Mouse (Mus musculus) left cerebral cortex, adult 8-10 months (tissue): ENCODE data around the gene Pdcd2. TPM values are rescaled to one million over a fixed set of nuclear protein-coding genes. Genes with fewer than 3 reads are reported as not detected.
"Not testable (repeated sequence)": the region's sequence is repeated elsewhere in the genome, so short reads cannot be mapped to it uniquely, and the experiment has no call there.

Experiments
- DNase-seq, 2 experiments: peaks; one replicate each; pipeline ENCODE4 v3.0.0; 2022; ENCODE audit warnings: low spot score in 2 of 2
- total RNA-seq, 4 experiments: library from RNA; stranded (reverse); gene quantifications; 2 replicates each; pipeline ENCODE4 v1.2.4; 2022

The Pdcd2 gene
- total RNA-seq, result 10 to 100 TPM; 14.9 to 28.9 (median 23.8) TPM

DNA sequence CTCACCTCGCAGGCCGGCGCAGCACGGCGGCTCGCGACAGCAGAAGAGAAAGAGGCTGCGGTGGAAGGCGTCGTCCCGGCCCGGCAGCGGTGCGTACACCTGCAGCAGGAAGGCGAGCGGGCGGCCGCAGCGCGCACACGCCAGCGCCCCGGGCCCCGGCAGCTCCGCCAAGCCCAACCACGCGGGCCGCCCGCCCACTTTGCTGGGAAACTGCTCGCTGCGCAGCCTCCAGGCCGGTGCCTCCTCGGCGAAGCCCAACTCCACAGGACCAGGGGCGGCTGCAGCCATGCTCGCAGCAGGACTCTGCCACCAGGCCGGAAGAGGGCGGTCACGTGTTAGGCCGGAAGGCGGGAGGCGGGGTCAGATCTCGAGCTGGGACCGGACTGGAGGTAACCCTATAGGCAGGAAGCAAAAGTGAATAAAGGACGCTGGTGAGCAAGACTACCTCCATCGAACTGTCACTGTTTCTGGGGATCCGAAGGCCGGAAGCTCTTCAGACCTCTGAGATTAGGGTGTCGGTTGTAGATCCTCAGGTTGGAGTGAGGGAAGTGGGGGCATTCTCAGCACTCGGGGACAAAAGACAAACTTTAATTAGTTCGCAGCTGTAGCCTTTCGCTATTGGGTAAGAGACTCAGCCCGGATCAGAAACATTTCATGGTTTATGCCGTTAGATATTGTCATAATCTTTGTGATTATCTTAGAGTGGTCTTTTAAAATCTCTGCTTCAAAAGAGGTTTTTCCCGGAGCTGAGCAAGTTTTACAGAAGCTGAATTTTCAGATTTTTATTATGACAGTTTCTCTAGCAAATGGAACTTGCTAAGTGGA, at the start of gene Pdcd2:
Gene Pdcd2 (minus strand): TSS at position 316 of the 825 bp plus-strand sequence.
- peak; percentile 87 to 90 for DNase-seq

DNA sequence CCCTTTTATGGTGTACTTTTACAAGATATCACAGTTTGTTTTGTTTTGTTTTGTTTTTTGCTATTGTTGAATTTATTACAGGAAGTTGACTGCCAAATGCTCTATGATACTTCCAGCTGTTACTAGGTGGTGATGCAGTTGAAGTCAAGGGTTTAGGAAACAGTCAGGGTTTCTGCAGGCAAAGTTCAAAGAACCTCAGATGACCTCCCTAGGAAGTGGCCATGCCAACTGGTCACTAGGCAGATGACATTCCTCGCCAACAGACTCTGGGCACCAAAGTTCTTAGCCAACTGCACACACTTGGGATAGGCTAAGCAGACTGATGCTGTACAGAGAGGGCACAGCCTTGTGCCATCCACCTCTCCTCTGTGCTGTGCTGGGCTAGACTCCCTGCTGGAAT, 48.0 kb upstream of the Pdcd2 start:
- DNase-seq, result no peak

DNA sequence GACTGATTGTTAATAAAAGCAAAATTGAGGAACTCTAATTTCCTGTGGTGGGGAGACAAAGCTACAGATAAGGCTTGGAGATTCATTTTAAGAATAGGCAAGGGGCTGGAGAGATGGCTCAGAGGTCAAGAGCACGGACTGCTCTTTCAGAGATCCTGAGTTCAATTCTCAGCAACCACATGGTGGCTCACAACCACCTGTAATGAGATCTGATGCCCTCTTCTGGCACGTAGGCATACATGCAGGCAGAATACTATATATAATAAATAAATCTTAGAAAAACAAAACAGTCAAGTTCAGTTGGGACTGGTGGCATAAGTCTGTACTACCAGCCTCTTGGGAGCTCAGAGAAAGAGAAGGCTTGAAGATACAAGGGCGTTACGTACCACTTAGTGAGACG, 39.8 kb upstream of the Pdcd2 start:
- no peak for DNase-seq

DNA sequence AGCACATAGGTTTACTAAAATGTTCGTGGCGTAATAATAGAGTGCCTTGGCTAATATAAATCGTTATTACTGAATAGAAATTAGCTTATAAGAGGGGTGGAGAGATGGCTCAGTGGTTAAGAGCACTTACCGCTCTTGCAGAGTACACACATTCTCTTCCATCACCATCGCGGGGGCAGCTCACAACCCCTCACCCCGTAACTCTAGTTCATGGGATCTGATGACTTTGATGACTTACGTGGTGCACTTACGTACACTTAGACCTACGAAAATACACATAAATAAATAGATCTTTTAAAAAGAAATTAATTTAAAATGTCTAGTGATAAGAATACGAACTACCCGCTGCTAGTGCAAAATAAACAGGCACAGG, 37.8 kb upstream of the Pdcd2 start:
- no peak for DNase-seq

DNA sequence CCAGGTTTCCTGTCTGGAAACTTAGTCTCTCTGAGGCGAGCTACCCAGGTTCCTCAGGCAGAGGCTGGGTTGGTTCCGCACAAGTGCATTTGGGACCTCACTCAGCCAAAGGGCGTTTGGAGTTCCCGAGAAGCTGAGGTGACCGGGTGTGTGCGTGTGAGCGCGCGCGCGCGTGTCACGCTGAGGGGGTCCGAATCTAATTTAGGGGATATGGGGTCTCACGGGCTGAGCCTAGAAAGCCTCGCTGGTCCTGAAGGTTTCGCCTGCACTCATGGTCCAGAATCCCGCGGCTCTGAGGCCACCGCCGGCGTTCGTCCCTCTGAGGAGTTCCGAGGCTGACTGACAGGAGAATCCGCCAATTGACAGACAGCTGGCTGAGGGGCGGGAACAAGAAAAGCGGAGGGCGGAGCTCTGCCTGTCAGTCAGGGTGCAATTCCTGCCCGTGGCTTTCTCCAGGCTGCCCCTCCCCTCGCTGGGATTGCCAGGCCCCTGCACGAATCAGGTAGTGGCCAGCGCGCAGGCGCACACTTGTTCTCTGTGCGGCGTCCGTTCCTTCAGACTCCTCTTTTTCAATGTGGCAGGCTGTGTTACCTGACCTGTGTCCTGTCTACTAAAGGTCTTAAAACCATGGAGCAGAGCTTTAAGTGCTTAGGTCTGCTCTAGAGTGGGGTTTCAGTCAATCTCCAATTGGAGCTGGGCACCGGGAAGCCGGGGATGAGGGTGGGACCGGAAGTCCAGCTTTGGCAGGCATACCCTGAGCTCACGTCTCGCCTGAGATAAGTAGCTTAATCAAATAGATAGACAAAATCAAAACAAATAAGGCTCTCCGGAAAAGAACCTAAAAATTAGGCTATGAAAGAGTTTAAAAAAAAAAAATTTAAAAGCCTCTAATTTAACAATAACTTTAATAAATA, 37.2 kb upstream of the Pdcd2 start, which contains the start of gene Prdm9:
Gene Prdm9 (minus strand): TSS at position 341 of the 914 bp plus-strand sequence.
- peak; percentile 99 to 100 for DNase-seq

DNA sequence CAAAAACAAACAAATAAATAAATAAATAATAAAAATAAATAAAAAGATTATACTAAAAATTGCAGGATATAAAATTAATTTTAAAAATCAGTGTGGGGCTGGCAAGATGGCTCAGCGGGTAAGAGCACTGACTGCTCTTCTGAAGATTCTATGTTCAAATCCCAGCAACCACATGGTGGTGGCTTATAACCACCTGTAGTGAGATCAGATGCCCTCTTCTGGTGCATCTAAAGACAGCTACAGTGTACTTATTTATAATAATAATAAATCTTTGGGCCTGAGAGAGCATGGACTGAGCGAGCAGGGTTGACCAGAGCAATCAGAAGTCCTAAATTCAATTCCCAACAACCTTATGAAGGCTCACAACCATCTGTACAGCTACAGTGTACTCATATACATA, 32.8 kb upstream of the Pdcd2 start:
- DNase-seq, result no peak

DNA sequence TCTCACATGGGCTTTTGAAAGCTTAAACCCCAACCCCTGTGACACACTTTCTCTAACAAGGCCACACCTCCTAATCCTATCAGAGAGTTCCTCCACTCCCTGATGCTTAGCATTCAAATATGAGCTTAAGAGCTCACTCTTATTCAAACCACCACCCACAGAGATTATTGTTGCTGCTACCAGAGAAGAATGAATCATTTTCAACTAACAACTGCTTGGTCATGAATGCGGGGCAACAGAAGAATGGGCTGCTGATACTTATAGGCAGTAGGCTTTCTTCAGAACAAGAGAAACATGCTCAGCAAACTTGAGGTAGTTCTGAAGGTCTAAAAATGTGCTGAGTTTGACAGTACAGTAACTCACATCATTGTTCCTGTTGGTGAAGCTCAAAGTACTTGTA, 22.6 kb upstream of the Pdcd2 start:
- DNase-seq, result no peak

DNA sequence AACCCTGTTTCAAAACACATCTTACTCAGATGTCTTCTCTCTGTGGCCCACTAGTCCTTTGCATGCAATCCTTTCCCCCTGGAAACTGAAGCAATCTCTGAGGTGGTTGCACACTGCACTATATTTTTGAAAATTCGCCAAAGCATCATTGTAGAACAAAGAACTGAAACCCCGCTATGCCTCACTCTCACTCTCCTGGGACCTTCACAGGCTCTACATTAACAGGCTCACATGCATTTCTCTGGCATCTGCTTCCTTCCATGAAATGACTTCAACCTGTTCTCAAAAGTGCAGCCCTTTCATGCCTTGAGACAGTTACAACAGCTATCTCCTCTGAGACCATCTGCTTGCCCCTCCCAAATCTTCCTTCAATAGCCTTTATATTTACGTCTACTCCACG, 19.3 kb upstream of the Pdcd2 start:
- no peak for DNase-seq

DNA sequence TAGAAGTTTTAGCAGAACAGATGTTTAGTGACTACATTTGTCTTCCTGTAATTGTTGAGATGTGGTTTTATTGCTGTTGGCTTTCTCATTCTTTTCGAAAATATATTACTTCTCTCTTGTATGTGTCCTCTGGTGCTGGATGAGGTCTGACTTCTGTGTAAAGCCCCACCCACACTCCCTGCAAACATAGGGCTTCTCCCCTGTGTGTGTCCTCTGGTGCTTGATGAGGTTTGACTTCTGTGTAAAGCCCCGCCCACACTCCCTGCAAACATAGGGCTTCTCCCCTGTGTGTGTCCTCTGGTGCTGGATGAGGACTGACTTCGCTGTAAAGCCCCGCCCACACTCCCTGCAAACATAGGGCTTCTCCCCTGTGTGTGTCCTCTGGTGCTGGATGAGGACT, 16.8 kb upstream of the Pdcd2 start:
- DNase-seq, result not testable (repeated sequence)

DNA sequence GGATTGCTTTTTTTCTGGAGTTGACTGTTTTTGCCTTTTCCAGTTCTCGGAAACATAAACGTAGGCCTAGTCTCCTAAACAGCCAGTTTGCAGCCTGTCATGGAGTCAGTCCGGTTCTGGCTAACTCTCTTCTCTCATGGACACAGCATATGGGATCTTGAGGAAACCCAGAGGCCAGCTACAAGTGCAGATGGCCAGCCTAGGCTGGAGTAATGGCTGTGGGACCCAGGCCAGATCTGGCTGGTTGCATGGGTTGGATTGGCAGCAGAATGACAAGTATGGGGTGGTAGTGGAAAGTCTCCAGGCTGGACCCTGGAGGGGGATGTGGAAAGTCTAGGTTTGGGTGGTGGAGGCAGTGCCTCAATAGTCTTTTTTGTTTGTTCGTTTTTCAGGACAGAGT, 13.2 kb upstream of the Pdcd2 start:
- DNase-seq, result no peak

DNA sequence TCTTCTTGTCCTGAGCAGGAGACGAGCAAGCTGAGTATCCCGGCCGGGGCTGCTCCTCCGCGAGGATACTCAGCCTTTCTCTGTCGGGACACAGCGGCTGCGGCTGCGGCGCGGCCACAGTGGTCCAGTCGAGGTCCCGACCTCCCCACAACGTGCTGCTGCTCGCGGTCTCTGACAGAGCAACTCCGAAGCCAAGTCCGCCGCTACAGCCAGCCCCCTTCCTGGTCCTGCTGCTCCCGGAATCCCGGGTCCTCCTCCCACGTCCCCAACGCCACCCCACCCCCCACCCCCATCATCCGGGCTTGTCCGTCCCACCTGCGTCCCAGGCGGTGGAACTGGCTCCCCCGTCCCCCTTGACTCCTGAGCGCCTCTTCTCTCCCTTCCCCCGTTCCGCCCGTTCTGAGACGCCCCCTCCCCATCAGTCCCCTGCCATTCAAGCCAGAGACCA, 9.4 kb upstream of the Pdcd2 start:
- no peak for DNase-seq

DNA sequence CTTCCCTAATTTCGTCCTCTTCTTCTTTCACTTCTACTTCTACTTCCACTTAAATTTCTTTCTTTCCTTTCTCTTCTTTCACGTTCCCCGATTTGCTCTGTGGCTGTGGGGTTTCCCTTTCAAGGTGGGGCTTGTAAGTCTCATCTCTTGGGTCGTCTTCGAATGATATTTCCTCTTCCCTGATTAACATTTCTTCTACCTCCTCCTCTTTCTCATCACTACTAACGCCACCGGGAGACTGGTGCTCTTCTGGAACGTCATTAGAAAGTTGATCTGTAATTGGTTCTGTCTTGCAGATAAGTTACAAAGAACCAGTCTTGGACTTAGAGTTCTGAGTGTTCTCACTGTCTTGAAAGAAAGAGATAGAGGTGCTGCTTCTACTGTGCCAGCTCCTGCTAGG, 8.8 kb upstream of the Pdcd2 start:
- no peak for DNase-seq

DNA sequence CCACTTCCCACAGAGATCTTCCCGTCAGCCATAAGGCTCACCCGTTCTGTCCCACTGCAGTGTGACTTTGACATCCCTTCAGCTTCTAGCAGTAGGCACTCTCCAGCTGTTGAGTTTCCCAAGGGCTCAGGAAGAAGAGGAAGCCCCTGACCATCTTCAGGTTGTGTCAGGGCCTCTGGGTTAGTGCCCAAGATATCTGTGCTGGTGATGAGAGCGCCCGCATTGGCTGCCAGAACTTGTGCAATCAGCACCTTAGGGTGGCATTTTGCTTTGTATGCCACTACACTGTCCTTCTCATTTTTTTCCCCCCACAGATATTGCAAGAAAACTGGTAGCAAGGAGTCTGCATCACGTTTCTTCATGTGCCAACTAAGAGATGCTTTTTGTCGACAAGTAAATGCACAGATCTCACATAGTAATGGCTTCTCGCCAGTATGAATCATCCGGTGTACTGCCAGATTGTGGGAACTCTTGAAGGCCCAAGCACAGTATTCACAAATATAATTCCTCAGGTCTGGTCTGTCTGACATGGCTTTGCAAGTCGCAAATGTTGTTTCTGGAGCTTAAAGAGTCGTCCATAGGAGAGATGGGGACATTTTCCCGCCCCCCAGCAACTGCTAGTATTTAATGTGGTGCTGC, 8.2 kb upstream of the Pdcd2 start:
- DNase-seq, result peak; percentile 19 to 57

DNA sequence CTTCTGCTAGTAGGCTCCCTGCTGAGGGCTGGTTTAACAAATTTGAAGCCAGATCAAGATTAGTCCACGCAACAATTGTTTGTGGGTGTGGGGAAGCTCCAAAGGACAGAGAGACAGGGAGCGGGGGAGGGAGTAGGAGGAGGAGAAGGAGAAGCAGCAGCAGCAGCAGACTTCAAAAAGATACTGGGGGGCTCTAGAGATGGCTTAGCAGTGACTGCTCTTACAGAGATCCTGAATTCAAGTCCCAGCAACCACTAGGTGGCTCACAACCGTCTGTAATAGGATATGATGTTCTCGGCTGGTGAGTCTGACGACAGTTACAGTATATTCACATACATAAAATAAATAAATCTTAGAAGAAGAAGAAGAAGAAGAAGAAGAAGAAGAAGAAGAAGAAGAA, 3.0 kb upstream of the Pdcd2 start:
- DNase-seq, result peak in 1 of 2 experiments; percentile 19

DNA sequence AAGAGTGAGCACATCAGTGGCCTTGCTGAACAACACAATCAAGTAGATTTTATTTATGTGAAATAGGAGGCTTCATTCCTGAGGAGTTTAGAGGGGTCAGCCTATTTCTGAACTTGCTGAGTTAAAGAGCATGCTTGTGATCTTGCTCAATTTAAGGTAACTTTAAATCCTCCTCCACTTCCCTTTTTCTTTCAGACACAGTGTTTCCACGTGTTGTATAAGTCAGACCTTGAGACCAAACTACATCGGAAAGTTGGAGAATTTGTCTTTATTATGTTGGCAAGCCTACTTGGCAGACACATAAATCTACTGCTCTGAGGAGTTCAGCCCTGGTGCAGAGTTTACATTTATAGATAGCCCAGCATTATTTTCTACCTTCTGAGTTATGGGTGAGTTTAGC, 1.8 kb upstream of the Pdcd2 start:
- no peak for DNase-seq

DNA sequence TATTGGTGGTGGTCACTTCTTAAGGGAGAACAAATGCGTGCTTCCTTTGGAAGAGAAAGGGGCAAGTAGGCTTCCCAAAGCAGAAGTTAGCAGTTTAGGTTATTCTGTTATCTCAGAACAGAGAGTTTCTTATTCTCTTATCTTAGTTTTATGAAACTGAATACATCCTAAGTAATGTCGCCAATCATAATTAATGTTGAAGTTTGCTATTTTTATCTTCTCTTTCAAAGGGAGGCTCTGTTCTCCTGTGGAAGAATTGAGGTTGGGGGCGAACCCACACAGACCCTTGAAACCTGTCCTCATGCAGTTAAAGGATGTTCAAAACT, 673 bp upstream of the Pdcd2 start:
- DNase-seq, result no peak

DNA sequence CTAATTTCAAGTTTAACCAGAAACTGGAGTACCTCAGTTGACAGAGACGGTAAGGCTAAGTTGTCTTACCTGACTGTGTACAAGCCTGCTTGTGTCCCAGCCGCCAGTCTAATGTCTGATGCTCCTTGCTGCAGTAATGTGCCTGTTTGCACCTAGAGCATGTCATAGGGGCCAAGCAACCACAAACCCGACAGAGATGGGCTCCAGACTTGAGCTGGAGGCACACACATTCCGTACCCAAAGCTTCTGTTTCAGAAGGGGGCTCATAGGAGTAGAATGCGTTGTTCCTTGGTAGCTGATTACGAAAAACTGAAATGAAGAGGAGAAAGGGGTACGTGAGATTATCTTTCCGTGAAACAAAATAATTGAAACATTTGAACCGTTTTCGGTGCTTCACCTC, 797 bp downstream of the Pdcd2 start:
- no peak for DNase-seq

DNA sequence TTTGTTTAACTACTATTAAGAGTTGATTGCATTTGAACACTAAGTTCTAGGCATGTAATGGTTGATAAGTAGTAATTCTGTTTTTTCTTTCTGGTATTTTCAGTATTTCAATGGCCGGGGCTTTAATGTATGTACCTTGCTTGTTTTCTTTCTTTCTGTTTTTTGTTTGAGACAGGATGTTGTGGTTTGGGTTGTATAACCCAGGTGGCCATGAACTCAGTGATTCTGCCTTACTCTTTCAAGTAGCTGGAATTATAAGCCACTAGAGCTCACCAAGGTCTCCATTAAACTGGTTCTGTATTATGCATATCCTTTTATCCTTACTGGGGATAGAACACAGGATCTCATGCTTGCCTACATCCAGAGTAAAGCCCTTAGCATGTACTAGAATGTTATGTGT, 8.3 kb downstream of the Pdcd2 start:
- no peak for DNase-seq

DNA sequence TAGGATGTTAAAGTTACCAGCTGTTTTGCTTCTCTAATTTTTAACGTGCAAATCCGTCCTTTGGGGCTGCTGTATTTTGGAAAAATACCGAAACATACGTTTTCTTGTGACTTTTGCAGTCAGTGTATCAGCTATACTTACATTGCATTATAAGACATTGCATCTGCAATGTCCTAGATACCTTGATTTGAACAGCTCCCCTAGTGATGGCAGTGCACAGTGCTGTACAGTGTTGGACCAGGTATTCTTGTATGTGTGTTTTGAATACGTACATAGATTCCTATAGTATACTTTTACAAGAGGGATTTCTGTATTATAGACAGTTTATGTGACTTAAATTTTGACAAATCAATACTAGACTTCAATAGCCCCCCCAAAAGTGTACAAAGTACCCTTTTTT, 8.9 kb downstream of the Pdcd2 start:
- DNase-seq, result no peak

DNA sequence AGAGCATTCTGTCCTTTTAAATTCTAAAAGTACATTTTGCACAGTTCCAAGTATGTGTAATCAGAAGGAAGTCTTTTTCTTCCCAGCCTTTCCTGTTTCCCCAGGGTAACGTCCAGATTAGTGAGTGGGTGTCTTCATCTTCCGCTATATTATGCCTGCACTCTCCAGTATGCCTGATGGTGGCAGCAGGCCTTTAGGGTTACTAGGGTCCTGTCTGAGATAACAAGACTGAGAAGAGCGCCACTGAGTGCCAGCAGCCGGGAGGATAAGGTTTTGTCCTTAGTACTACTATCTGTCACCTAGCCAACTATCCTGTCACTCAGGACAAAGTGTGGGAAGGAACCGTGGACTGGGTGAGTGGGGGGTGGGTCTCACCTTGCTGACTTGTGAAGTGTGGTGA, 9.3 kb downstream of the Pdcd2 start:
- DNase-seq, result no peak

DNA sequence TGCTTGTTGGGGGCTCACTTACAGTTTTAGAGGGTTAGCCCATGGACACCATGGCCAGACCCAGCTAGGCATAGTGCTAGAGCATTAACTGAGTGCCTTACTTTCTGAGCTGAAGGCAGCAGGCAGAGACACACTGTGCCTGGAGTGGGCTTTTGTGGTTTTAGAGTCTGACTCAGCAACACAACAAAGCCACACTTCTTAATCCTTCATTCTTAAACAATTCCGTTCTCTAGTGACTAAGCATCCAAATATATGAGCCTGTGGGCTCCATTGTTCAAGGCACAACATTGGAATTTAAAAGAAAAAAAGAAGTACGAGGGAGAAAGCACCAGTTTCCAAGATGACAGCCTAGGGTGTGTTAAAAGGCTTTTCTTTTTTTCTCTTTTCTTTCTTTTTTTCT, 16.4 kb downstream of the Pdcd2 start:
- DNase-seq, result no peak
